Mouse (Mus musculus): ENCODE data around the gene Eral1.

DNA sequence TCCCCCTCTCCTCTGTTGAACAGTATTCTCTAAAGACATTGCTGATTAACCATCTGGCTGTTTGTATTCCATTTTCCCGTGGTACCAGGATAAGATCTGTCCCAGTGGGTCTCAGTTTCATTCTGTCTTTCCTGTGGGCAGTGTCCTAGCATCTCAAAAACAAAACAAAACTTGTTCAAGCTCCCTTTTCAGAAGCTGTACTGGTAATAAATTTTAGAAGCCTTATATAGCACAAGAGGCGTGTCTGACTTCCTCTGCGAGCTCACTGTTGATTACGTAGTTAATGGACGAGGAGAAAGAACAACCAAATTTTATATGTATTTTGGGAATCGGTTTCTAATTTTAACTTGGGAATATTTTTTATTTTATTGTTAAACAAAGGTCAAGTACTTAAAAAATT, 45.5 kb upstream of the Eral1 start:
- TF ChIP-seq POLR2A (IDR thresholded peaks at IDR 0.05; ENCODE audit: insufficient read length, low read depth) = no peak
- no peak for TF ChIP-seq E2F4 (IDR thresholded peaks at IDR 0.05; ENCODE audit: insufficient read depth)
- no peak for TF ChIP-seq MAX (IDR thresholded peaks at IDR 0.05; ENCODE audit: low read depth)
- no peak for TF ChIP-seq POLR2AphosphoS2 (IDR thresholded peaks at IDR 0.05; ENCODE audit: insufficient read length, low read depth)
- TF ChIP-seq USF1 (IDR thresholded peaks at IDR 0.05; ENCODE audit: low read depth) = no peak
